Mouse (Mus musculus) cerebellum, adult 11-12 months (tissue): ENCODE data around the gene Serpina3g.
"Not testable (repeated sequence)": the region's sequence is repeated elsewhere in the genome, so short reads cannot be mapped to it uniquely, and the experiment has no call there.

ENCODE experiments used
- DNase-seq: peaks from one replicate; pipeline ENCODE4 v3.0.0; 2022

The Serpina3g gene

GRCm38 (mm10) chr12:104235915-104236314 lies at the start of gene Serpina3g:
Gene Serpina3g, plus strand, starts transcription at chr12:104236245.
- no peak for DNase-seq

GRCm38 (mm10) chr12:104189246-104189645 lies 46.8 kb upstream of the Serpina3g start:
- no peak for DNase-seq

GRCm38 (mm10) chr12:104190852-104191251 lies 45.2 kb upstream of the Serpina3g start:
- no peak for DNase-seq

- no peak for DNase-seq
Measured at GRCm38 (mm10) chr12:104209149-104209548, 26.9 kb upstream of the Serpina3g start.

- no peak for DNase-seq
Measured at GRCm38 (mm10) chr12:104209802-104210201, 26.2 kb upstream of the Serpina3g start.

- no peak for DNase-seq
Measured at GRCm38 (mm10) chr12:104213689-104214444, 22.2 kb upstream of the Serpina3g start.

GRCm38 (mm10) chr12:104214445-104214753 lies 21.6 kb upstream of the Serpina3g start, which contains the start of gene Serpina3f:
Gene Serpina3f, plus strand, starts transcription at chr12:104214544.
- no peak for DNase-seq

- no peak for DNase-seq
Measured at GRCm38 (mm10) chr12:104215249-104215648, 20.8 kb upstream of the Serpina3g start.

GRCm38 (mm10) chr12:104221616-104222015 lies 14.4 kb upstream of the Serpina3g start:
- no peak for DNase-seq

GRCm38 (mm10) chr12:104223690-104224089 lies 12.4 kb upstream of the Serpina3g start:
- DNase-seq = no peak

GRCm38 (mm10) chr12:104224598-104225300 lies 11.3 kb upstream of the Serpina3g start:
- no peak for DNase-seq

GRCm38 (mm10) chr12:104230762-104231161 lies 5.3 kb upstream of the Serpina3g start:
- DNase-seq = no peak

GRCm38 (mm10) chr12:104238048-104238447 lies 2.0 kb downstream of the Serpina3g start:
- DNase-seq = not testable (repeated sequence)

- no peak for DNase-seq
Measured at GRCm38 (mm10) chr12:104243307-104243706, 7.3 kb downstream of the Serpina3g start.

GRCm38 (mm10) chr12:104245092-104245491 lies 9.0 kb downstream of the Serpina3g start:
- DNase-seq = no peak

- DNase-seq = no peak
Measured at GRCm38 (mm10) chr12:104245595-104245994, 9.6 kb downstream of the Serpina3g start.

GRCm38 (mm10) chr12:104247553-104248002 lies 11.5 kb downstream of the Serpina3g start:
- DNase-seq = no peak

- DNase-seq = no peak
Measured at GRCm38 (mm10) chr12:104248231-104248630, 12.2 kb downstream of the Serpina3g start.

- no peak for DNase-seq
Measured at GRCm38 (mm10) chr12:104261041-104261440, 25.0 kb downstream of the Serpina3g start.

- no peak for DNase-seq
Measured at GRCm38 (mm10) chr12:104262863-104263262, 26.8 kb downstream of the Serpina3g start, which contains the start of gene Serpina3i. Gene Serpina3i, plus strand, starts transcription at chr12:104263122.

GRCm38 (mm10) chr12:104266374-104266773 lies 30.3 kb downstream of the Serpina3g start:
- DNase-seq = no peak

GRCm38 (mm10) chr12:104278216-104279055 lies 42.4 kb downstream of the Serpina3g start:
- DNase-seq = no peak

- no peak for DNase-seq
Measured at GRCm38 (mm10) chr12:104279056-104279435, 43.0 kb downstream of the Serpina3g start.
